Mouse (Mus musculus): ENCODE measurements around the gene Cebpe.

DNA sequence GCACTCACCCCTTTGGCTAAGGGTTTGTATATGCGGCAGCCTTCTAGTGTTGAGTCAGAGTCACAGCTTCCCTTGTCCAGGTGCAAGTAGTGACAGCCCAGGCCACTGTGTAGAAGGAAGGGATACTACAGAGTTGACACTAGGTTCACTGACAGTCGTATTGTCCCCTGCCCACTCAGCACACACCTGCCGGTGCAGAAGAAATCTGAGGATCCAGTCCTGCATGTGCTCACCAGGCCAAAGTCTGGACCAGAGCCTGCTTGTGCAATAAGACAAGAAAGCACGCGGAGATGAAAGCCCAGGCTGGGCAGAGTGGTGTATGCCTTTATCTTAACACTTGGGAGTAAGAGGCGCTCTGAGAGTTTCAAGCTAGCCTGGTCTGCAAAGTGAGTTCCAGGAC lies 16.9 kb downstream of the Cebpe start:
- TF ChIP-seq POLR2A (IDR thresholded peaks at IDR 0.05; ENCODE audit: borderline replicate concordance, extremely low read depth, insufficient read depth, insufficient read length, poor library complexity, severe bottlenecking) (no peak), CTCF (IDR thresholded peaks at IDR 0.05; ENCODE audit: borderline replicate concordance, extremely low read depth, insufficient read depth, insufficient read length) (no peak)

All from brain, embryonic 14.5 days (tissue).